Mouse (Mus musculus) forebrain, embryonic 11.5 days (tissue): ENCODE measurements around the gene Hectd4. TPM values are rescaled to one million over a fixed set of nuclear protein-coding genes. Genes with fewer than 3 reads are reported as not detected.

Experiments used
- ATAC-seq: fragments of 200-750 bp; cut with Nextera tagmentation; replicated peaks from 2 replicates; pipeline ENCODE4 v1.8.0; 2017; ENCODE audit warnings: moderate TSS enrichment; ENCODE audit not compliant: low FRiP score
- DNase-seq: peaks from one replicate; pipeline ENCODE4 v3.0.0-alpha.2; 2017; ENCODE audit warnings: low spot score
- H3K27ac ChIP-seq: fragments of 300-500 bp; sonication (generic); 2 replicates; pipeline ENCODE4 v1.5.1; 2014; ENCODE audit warnings: low read depth, low read length
- H3K27me3 ChIP-seq: fragments of 300-500 bp; sonication (generic); 2 replicates; pipeline ENCODE4 v1.6.1; 2014; ENCODE audit warnings: mild to moderate bottlenecking, low read length, mixed read lengths; ENCODE audit not compliant: control insufficient read depth, insufficient read depth
- H3K36me3 ChIP-seq: fragments of 300-500 bp; sonication (generic); 2 replicates; pipeline ENCODE4 v1.6.1; 2014; ENCODE audit warnings: mild to moderate bottlenecking, low read length, moderate library complexity, mixed read lengths; ENCODE audit not compliant: control insufficient read depth, insufficient read depth
- H3K4me1 ChIP-seq: fragments of 300-500 bp; sonication (generic); replicated peaks from 2 replicates; pipeline ENCODE4 v1.6.1; 2014; ENCODE audit warnings: low read length, mixed read lengths; ENCODE audit not compliant: control insufficient read depth, insufficient read depth
- H3K4me2 ChIP-seq: fragments of 300-500 bp; sonication (generic); 2 replicates; pipeline ENCODE4 v1.6.1; 2014; ENCODE audit warnings: low read depth, mild to moderate bottlenecking, low read length, moderate library complexity, mixed read lengths; ENCODE audit not compliant: severe bottlenecking
- H3K4me3 ChIP-seq: fragments of 300-500 bp; sonication (generic); 2 replicates; pipeline ENCODE4 v1.5.1; 2014; ENCODE audit warnings: low read depth, low read length
- H3K9ac ChIP-seq: fragments of 300-500 bp; sonication (generic); 2 replicates; pipeline ENCODE4 v1.6.1; 2014; ENCODE audit warnings: low read length
- H3K9me3 ChIP-seq: fragments of 300-500 bp; sonication (generic); 2 replicates; pipeline ENCODE4 v1.6.1; 2016; ENCODE audit warnings: low read length, mixed read lengths; ENCODE audit not compliant: control insufficient read depth
- WGBS: fragments of 180-500 bp; shearing (Covaris S2); extraction: QIAGEN DNeasy Blood & Tissue Kit; methylation state at CpG from one replicate; pipeline ENCODE4 v1.1.7; 2014; 5-methylcytosine and 5-hydroxymethylcytosine counted together
- polyA plus RNA-seq: library from polyadenylated mRNA; unstranded; fragments of >200 nt; fragmentation: Nextera tagmentation; extraction: Ambion mirVana; gene quantifications from 2 replicates; pipeline ENCODE4 v1.2.1, GENCODE M21; 2014

The Hectd4 gene
- polyA plus RNA-seq, 1 experiment from 2014 or later = 13.4 TPM

DNA sequence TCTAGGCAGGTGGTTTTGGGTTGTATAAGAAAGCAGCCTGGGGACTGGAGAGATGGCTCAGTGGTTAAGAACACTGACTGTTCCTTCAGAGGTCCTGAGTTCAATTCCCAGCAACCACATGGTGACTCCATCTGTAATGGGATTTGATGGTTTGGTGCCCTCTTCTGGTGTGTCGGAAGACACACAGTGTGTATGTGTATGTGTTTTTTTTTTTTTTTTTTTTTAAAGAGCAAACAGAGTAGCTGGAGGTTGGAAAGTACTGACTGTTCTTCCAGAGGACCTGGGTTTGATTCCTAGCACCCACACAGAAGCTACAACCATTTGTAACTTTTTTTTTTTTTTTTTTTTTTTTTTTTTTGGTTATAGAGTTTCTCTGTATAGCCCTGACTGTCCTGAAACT lies 12.8 kb downstream of the Hectd4 start:
- Histone ChIP-seq H3K4me3 (no peak overlapping the region), H3K4me2 (no peak overlapping the region), H3K9ac (no peak overlapping the region), H3K27ac (no peak overlapping the region), H3K4me1 (no peaks in the 10 kb centered on the region), H3K9me3 (no peaks in the 10 kb centered on the region), H3K27me3 (no peaks in the 10 kb centered on the region), H3K36me3 (no peaks in the 10 kb centered on the region)
- DNase-seq (no peak), ATAC-seq (no peak)
- 97% methylated on average over 1 of the region's 1 CpGs for WGBS

DNA sequence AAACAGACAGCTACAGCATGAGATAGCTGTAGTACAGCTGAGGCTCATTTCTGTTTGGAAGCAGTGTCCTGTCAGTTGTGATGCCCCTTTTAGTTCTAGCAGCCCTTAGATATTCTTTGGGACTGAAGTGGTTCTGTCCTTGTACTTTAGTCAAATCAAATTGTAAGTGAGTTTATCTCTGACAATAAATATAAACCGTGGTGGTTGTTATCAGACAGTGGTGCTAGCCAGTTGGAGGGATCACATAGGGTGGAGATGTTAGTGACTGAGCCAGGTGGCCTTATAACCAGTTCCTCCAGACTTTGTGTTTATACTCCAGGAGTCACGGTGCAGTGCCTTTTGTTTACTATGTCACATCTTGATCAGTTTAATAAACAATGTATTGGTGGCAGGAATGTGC lies 13.7 kb downstream of the Hectd4 start:
- no peak overlapping the region for H3K4me2 ChIP-seq
- WGBS = 86% methylated on average over 2 of the region's 2 CpGs
- no peak overlapping the region for H3K9ac ChIP-seq
- no peak for ATAC-seq
- H3K9me3 ChIP-seq = no peaks in the 10 kb centered on the region
- H3K4me3 ChIP-seq = no peak overlapping the region
- H3K36me3 ChIP-seq = no peaks in the 10 kb centered on the region
- H3K27me3 ChIP-seq = no peaks in the 10 kb centered on the region
- no peak for DNase-seq
- no peak overlapping the region for H3K27ac ChIP-seq
- no peaks in the 10 kb centered on the region for H3K4me1 ChIP-seq

- no peak overlapping the region for H3K4me2 ChIP-seq
- DNase-seq = no peak
Measured at GRCm38 (mm10) chr5:121236171-121236570, 16.2 kb downstream of the Hectd4 start.

GRCm38 (mm10) chr5:121238208-121238607 lies 18.2 kb downstream of the Hectd4 start:
- H3K4me1 ChIP-seq = no peaks in the 10 kb centered on the region
- no peak overlapping the region for H3K27ac ChIP-seq
- no peak overlapping the region for H3K4me2 ChIP-seq
- 86% methylated on average over 2 of the region's 2 CpGs for WGBS
- H3K9ac ChIP-seq = no peak overlapping the region
- H3K27me3 ChIP-seq = no peaks in the 10 kb centered on the region
- H3K9me3 ChIP-seq = no peaks in the 10 kb centered on the region
- ATAC-seq (no peak), DNase-seq (no peak)
- no peak overlapping the region for H3K4me3 ChIP-seq
- H3K36me3 ChIP-seq = no peaks in the 10 kb centered on the region

More at GRCm38 (mm10) chr5:121236171-121236570, 16.2 kb downstream of the Hectd4 start:
- Histone ChIP-seq H3K4me1 (no peaks in the 10 kb centered on the region), H3K36me3 (no peaks in the 10 kb centered on the region), H3K9ac (no peak overlapping the region), H3K4me3 (no peak overlapping the region), H3K27ac (no peak overlapping the region), H3K27me3 (no peaks in the 10 kb centered on the region), H3K9me3 (no peaks in the 10 kb centered on the region)
- ATAC-seq = no peak
- 87% methylated on average over 5 of the region's 5 CpGs for WGBS

GRCm38 (mm10) chr5:121239846-121240245 lies 19.8 kb downstream of the Hectd4 start:
- no peaks in the 10 kb centered on the region for H3K27me3 ChIP-seq
- 85% methylated on average over 5 of the region's 5 CpGs for WGBS
- DNase-seq (no peak), ATAC-seq (no peak)
- H3K27ac ChIP-seq = no peak overlapping the region
- H3K9me3 ChIP-seq = no peaks in the 10 kb centered on the region
- H3K36me3 ChIP-seq = no peaks in the 10 kb centered on the region
- no peak overlapping the region for H3K4me2 ChIP-seq
- H3K9ac ChIP-seq = no peak overlapping the region
- no peaks in the 10 kb centered on the region for H3K4me1 ChIP-seq
- no peak overlapping the region for H3K4me3 ChIP-seq

DNA sequence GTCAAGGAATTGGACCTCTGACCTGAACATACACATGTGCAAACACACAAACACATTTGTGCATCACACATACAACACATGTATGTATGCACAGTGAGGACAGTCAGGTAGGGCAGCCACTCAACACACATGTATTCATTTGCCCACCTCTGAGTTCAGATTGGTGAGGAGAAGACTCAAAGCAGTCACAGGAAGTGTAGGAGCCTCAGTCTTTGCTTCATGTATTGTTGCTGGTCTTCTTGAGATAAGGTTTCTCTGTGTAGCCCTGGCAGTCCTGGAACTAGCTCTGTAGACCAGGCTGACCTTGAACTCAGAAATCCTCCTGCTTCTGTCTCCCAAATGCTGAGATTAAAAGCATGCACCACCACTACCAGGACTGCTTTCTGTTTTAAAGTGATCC lies 21.2 kb downstream of the Hectd4 start:
- no peak overlapping the region for H3K9ac ChIP-seq
- no peaks in the 10 kb centered on the region for H3K36me3 ChIP-seq
- DNase-seq (no peak), ATAC-seq (no peak)
- H3K27ac ChIP-seq = no peak overlapping the region
- no peaks in the 10 kb centered on the region for H3K27me3 ChIP-seq
- no peaks in the 10 kb centered on the region for H3K9me3 ChIP-seq
- H3K4me2 ChIP-seq = no peak overlapping the region
- H3K4me3 ChIP-seq = no peak overlapping the region
- no peaks in the 10 kb centered on the region for H3K4me1 ChIP-seq

DNA sequence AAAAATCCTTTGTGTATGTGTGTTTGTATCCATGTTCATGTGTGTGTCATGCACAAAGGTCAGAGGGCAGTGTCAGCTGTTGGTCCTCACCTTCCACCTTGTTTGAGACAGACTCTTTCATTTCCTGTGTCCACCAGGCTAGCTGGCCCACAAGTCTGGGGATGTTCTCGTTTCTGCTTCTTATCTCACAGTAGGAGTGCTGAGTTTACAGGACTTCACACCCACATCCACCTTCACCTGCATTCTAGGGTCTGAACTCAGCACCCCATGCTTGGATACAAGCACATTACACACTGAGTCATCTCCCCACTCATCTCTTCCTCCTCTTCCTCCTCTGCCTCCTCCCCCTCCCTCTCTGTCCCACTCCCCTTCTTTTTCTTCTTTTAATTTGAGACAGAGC lies 22.2 kb downstream of the Hectd4 start:
- Histone ChIP-seq H3K27ac (no peak overlapping the region), H3K4me3 (no peak overlapping the region), H3K27me3 (no peaks in the 10 kb centered on the region), H3K4me1 (no peaks in the 10 kb centered on the region), H3K36me3 (no peaks in the 10 kb centered on the region), H3K9me3 (no peaks in the 10 kb centered on the region), H3K4me2 (no peak overlapping the region), H3K9ac (no peak overlapping the region)
- DNase-seq (no peak), ATAC-seq (no peak)
- WGBS = 56% methylated on average over 1 of the region's 1 CpGs

GRCm38 (mm10) chr5:121242701-121243100 lies 22.7 kb downstream of the Hectd4 start:
- Histone ChIP-seq H3K9ac (no peak overlapping the region), H3K4me1 (no peaks in the 10 kb centered on the region), H3K9me3 (no peaks in the 10 kb centered on the region), H3K27ac (no peak overlapping the region), H3K27me3 (no peaks in the 10 kb centered on the region), H3K36me3 (no peaks in the 10 kb centered on the region), H3K4me2 (no peak overlapping the region), H3K4me3 (no peak overlapping the region)
- WGBS = 97% methylated on average over 1 of the region's 1 CpGs
- no peak for ATAC-seq
- DNase-seq = no peak

GRCm38 (mm10) chr5:121243676-121244364 lies 23.8 kb downstream of the Hectd4 start:
- no peak for DNase-seq
- no peaks in the 10 kb centered on the region for H3K9me3 ChIP-seq
- 93% methylated on average over 1 of the region's 1 CpGs for WGBS

More at GRCm38 (mm10) chr5:121243676-121244364, 23.8 kb downstream of the Hectd4 start:
- H3K36me3 ChIP-seq = no peaks in the 10 kb centered on the region
- no peak overlapping the region for H3K27ac ChIP-seq
- H3K4me1 ChIP-seq = no peaks in the 10 kb centered on the region
- ATAC-seq = no peak
- no peak overlapping the region for H3K4me3 ChIP-seq
- H3K27me3 ChIP-seq = no peaks in the 10 kb centered on the region
- no peak overlapping the region for H3K9ac ChIP-seq
- no peak overlapping the region for H3K4me2 ChIP-seq
